ENCODE assay signal across 8 mouse cellular contexts in genomic region chr6:56715270-56715666, GRCm38 (mm10). TPM values are rescaled to one million over a fixed set of nuclear protein-coding genes. Genes with fewer than 3 reads are reported as not detected.
A peak's percentile ranks its signal among the peaks of the same experiment; 100 is the strongest.
DNase-seq lines count a peak whose midpoint lies in the region; ATAC-seq and TF ChIP-seq lines count a peak whose summit lies in the region.

No protein-coding gene starts in this region.

- H3K27ac ChIP-seq in embryonic facial prominence, embryonic 10.5 days (replicated peaks): peak overlapping the region; percentile 94
- peak overlapping the region; percentile 94 for H3K27ac ChIP-seq in lung, postnatal 0 days (ENCODE audit: low read length)
- peak overlapping the region; percentile 90 for H3K27ac ChIP-seq in stomach, embryonic 16.5 days (ENCODE audit: low read length)

- peak overlapping the region; percentile 76 for H3K4me3 ChIP-seq in embryonic facial prominence, embryonic 10.5 days
- peak overlapping the region; percentile 90 for H3K4me3 ChIP-seq in lung, postnatal 0 days (ENCODE audit: low read depth, low read length)
- peak overlapping the region; percentile 69 for H3K4me3 ChIP-seq in stomach, embryonic 16.5 days (replicated peaks; ENCODE audit: low read length)

- TF ChIP-seq CTCF in lung, postnatal 0 days (IDR thresholded peaks at IDR 0.05): no peak

- peak overlapping the region; percentile 72 for H3K4me2 ChIP-seq in lung, postnatal 0 days (replicated peaks; ENCODE audit: low read depth, low read length)
- peak overlapping the region; percentile 71 for H3K4me2 ChIP-seq in stomach, embryonic 16.5 days (ENCODE audit: low read depth, low read length)

- no peaks in the 10 kb centered on the region for H3K27me3 ChIP-seq in embryonic facial prominence, embryonic 10.5 days (replicated peaks; ENCODE audit: low read depth, poor library complexity, severe bottlenecking)
- H3K27me3 ChIP-seq in lung, postnatal 0 days (replicated peaks; ENCODE audit: insufficient read depth, low read length): no peaks in the 10 kb centered on the region
- H3K27me3 ChIP-seq in stomach, embryonic 16.5 days (ENCODE audit: control insufficient read depth, insufficient read depth, low read length): no peaks in the 10 kb centered on the region

- no peak for TF ChIP-seq EP300 in lung, postnatal 0 days (IDR thresholded peaks at IDR 0.05)

- H3K9ac ChIP-seq in lung, postnatal 0 days (replicated peaks; ENCODE audit: low read depth): peak overlapping the region; percentile 78
- H3K9ac ChIP-seq in stomach, embryonic 16.5 days (ENCODE audit: low read length): peak overlapping the region; percentile 79

- H3K36me3 ChIP-seq in embryonic facial prominence, embryonic 10.5 days (replicated peaks): no peaks in the 10 kb centered on the region
- no peaks in the 10 kb centered on the region for H3K36me3 ChIP-seq in lung, postnatal 0 days (ENCODE audit: insufficient read depth, low read length)
- no peaks in the 10 kb centered on the region for H3K36me3 ChIP-seq in stomach, embryonic 16.5 days (ENCODE audit: control insufficient read depth, insufficient read depth, low read length)

- H3K4me1 ChIP-seq in embryonic facial prominence, embryonic 10.5 days: peaks cover 13% of the 10 kb centered on the region
- no peaks in the 10 kb centered on the region for H3K4me1 ChIP-seq in lung, postnatal 0 days (ENCODE audit: insufficient read depth, low read depth, low read length)
- H3K4me1 ChIP-seq in stomach, embryonic 16.5 days (ENCODE audit: control insufficient read depth, insufficient read depth, low read length): peaks cover 5% of the 10 kb centered on the region

- under 1% methylated on average over 25 of the region's 25 CpGs for WGBS in embryonic facial prominence, embryonic 10.5 days
- under 1% methylated on average over 25 of the region's 25 CpGs for WGBS in lung, postnatal 0 days
- 0% methylated on average over 25 of the region's 25 CpGs for WGBS in stomach, embryonic 16.5 days

- no peak for DNase-seq in frontal cortex, adult 2 months (ENCODE audit: extremely low spot score in 1 of 2, low spot score in 1 of 2)
- no peak for DNase-seq in embryonic facial prominence, embryonic 10.5 days (ENCODE audit: low spot score)
- DNase-seq in hindlimb bud, embryonic 11.5 days (ENCODE audit: extremely low spot score, low read depth, low spot score): peak; percentile 28
- peak; percentile 78 for DNase-seq in lung, postnatal 0 days (ENCODE audit: low spot score)
- no peak for DNase-seq in frontal cortex, postnatal 14 days (ENCODE audit: low spot score in 2 of 2)

- H3K9me3 ChIP-seq in embryonic facial prominence, embryonic 10.5 days: no peaks in the 10 kb centered on the region
- no peaks in the 10 kb centered on the region for H3K9me3 ChIP-seq in lung, postnatal 0 days (ENCODE audit: low read length)
- no peaks in the 10 kb centered on the region for H3K9me3 ChIP-seq in stomach, embryonic 16.5 days (replicated peaks; ENCODE audit: control insufficient read depth, low read length)

- ATAC-seq in frontal cortex, adult (ENCODE audit: low TSS enrichment): peak; percentile 64
- peak; percentile 31 for ATAC-seq in CD4-positive, CD25-positive, alpha-beta regulatory T cell, adult 4 months
- ATAC-seq in lung, postnatal 0 days: peak; percentile 27
- ATAC-seq in stomach, embryonic 16.5 days (ENCODE audit: insufficient read depth, low FRiP score): no peak

RNA-seq across cellular contexts. Expression of gene Avl9, which starts 0.6 kb away (rescaled TPM):
- 21.3 and 23.4 TPM in 2 replicates for polyA plus RNA-seq in frontal cortex, adult 2 months (2012; rRNA removed)
- 10 to 100 TPM; 12.9 to 14.6 TPM for polyA plus RNA-seq in CD4-positive, CD25-positive, alpha-beta regulatory T cell, adult 4 months (2017; shearing (Covaris generic))
- 16.1 and 17.0 TPM in 2 replicates for polyA plus RNA-seq in embryonic facial prominence, embryonic 10.5 days (2016; fragmentation: Nextera tagmentation; extraction: Ambion mirVana)
- polyA plus RNA-seq in lung, postnatal 0 days (2015; fragmentation: Nextera tagmentation; extraction: Ambion mirVana): 9.6 and 10.2 TPM in 2 replicates
- polyA plus RNA-seq in stomach, embryonic 16.5 days (2015; fragmentation: Nextera tagmentation; extraction: Ambion mirVana): 12.6 and 13.5 TPM in 2 replicates

RNA-seq across cellular contexts. Expression of gene Lsm5, which starts 10.8 kb away (rescaled TPM):
- 27.6 and 29.5 TPM in 2 replicates for polyA plus RNA-seq in frontal cortex, adult 2 months (2012; rRNA removed)
- 100 to 1,000 TPM in 1 of 2 experiments, 10 to 100 TPM in 1; 85.6 to 125 TPM for polyA plus RNA-seq in CD4-positive, CD25-positive, alpha-beta regulatory T cell, adult 4 months (2017; shearing (Covaris generic))
- polyA plus RNA-seq in embryonic facial prominence, embryonic 10.5 days (2016; fragmentation: Nextera tagmentation; extraction: Ambion mirVana): 199 and 209 TPM in 2 replicates
- 68.0 and 70.7 TPM in 2 replicates for polyA plus RNA-seq in lung, postnatal 0 days (2015; fragmentation: Nextera tagmentation; extraction: Ambion mirVana)
- polyA plus RNA-seq in stomach, embryonic 16.5 days (2015; fragmentation: Nextera tagmentation; extraction: Ambion mirVana): 88.4 and 119 TPM in 2 replicates

Comparison
In these comparisons a context has a peak if more than half of its experiments do, and no peak if none do; other contexts are left out.
1. DNase-seq: peak in hindlimb bud, embryonic 11.5 days (single experiment) and lung, postnatal 0 days (single experiment); none in frontal cortex, adult 2 months (0 of 2), embryonic facial prominence, embryonic 10.5 days (single experiment) and frontal cortex, postnatal 14 days (0 of 2).
2. Peak in every context shown above with its lines, with median percentiles within 50 percentile points of each other: H3K27ac ChIP-seq and H3K4me3 ChIP-seq.